Mouse (Mus musculus): Measurements from ENCODE around the gene Rpl23a.

DNA sequence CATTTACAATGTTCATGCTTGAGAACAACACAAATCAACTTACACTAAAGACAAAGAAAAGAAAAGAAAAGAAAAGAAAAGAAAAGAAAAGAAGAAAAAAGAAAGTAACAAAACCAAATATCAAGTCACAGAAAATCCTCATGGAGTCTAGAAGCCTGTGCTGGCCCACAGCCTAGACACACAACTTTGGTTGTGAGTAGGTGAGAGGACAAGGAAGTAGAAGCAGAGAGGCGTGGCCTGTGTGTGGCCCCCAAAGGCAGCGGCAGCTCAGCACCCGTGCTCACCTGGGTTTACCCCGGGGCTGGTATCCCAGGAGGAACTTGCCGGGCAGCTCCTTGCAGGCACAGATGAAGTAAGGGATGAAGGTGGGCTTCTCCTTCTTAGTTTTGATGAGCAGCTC lies 28.1 kb upstream of the Rpl23a start:
- TF ChIP-seq CTCF (IDR thresholded peaks at IDR 0.05; ENCODE audit: low read depth, low read length) (no peak), POLR2A (IDR thresholded peaks at IDR 0.05; ENCODE audit: borderline replicate concordance, low read depth, low read length) (no peak)
